Mouse (Mus musculus) erythroid progenitor cell, adult 5-6 weeks (primary cell): Measurements from ENCODE around the gene Repin1. TPM values are rescaled to one million over a fixed set of nuclear protein-coding genes. Genes with fewer than 3 reads are reported as not detected.
"Not testable (repeated sequence)": the region's sequence is repeated elsewhere in the genome, so short reads cannot be mapped to it uniquely, and the experiment has no call there.

Experiments
- ATAC-seq: replicated peaks from 2 replicates; pipeline ENCODE4 v1.8.0; 2016; ENCODE audit warnings: moderate number of reproducible peaks, mild to moderate bottlenecking, moderate TSS enrichment, inconsistent platforms; ENCODE audit not compliant: poor library complexity, low FRiP score, severe bottlenecking
- total RNA-seq, 2 experiments: library from RNA; stranded (forward) in 1 of 2; stranded (reverse) in 1 of 2; fragments of 150-400 nt in 1 of 2; fragments of 186-747, 209-891 nt in 1 of 2; gene quantifications; 2 replicates each; pipeline versions ENCODE4 v1.2.3 to v1.2.4; 2015 to 2017; ENCODE audit warnings: low replicate concordance in 2 of 2

Gene Repin1
- total RNA-seq, 2 experiments from 2014 or later: 1.7 TPM; not detected in 1

- ATAC-seq: no peak
These were observed 21.1 kb downstream of the Repin1 start for GRCm38 (mm10) chr6:48614756-48615155.

GRCm38 (mm10) chr6:48620031-48620430 is 26.3 kb downstream of the Repin1 start:
- ATAC-seq: no peak

GRCm38 (mm10) chr6:48622186-48622843 is 28.6 kb downstream of the Repin1 start:
- ATAC-seq: not testable (repeated sequence)

- ATAC-seq: no peak
These were observed 29.8 kb downstream of the Repin1 start for GRCm38 (mm10) chr6:48623460-48623859.

- no peak for ATAC-seq
These were observed 32.8 kb downstream of the Repin1 start, which contains the start of gene AI854703 for GRCm38 (mm10) chr6:48626464-48626863. TSS of gene AI854703 (plus strand) at chr6:48626764.

- no peak for ATAC-seq
These were observed 33.3 kb downstream of the Repin1 start for GRCm38 (mm10) chr6:48626984-48627383.

- ATAC-seq: no peak
These were observed 33.8 kb downstream of the Repin1 start for GRCm38 (mm10) chr6:48627511-48627924.

- ATAC-seq: no peak
These were observed 34.7 kb downstream of the Repin1 start for GRCm38 (mm10) chr6:48628377-48628776.

- ATAC-seq: no peak
These were observed 35.4 kb downstream of the Repin1 start for GRCm38 (mm10) chr6:48628808-48629660.

GRCm38 (mm10) chr6:48629661-48630034 is 36.0 kb downstream of the Repin1 start:
- no peak for ATAC-seq

- ATAC-seq: no peak
These were observed 37.1 kb downstream of the Repin1 start for GRCm38 (mm10) chr6:48630831-48631230.

GRCm38 (mm10) chr6:48635105-48635504 is 41.4 kb downstream of the Repin1 start:
- ATAC-seq: no peak

GRCm38 (mm10) chr6:48636515-48636914 is 42.8 kb downstream of the Repin1 start:
- no peak for ATAC-seq

GRCm38 (mm10) chr6:48637811-48638500 is 44.3 kb downstream of the Repin1 start:
- no peak for ATAC-seq

GRCm38 (mm10) chr6:48638553-48638952 is 44.9 kb downstream of the Repin1 start:
- no peak for ATAC-seq

- no peak for ATAC-seq
These were observed 47.7 kb downstream of the Repin1 start for GRCm38 (mm10) chr6:48641391-48641790.

GRCm38 (mm10) chr6:48642764-48643292 is 49.1 kb downstream of the Repin1 start:
- no peak for ATAC-seq

- no peak for ATAC-seq
These were observed 52.1 kb downstream of the Repin1 start for GRCm38 (mm10) chr6:48645660-48646308.

GRCm38 (mm10) chr6:48646309-48646690 is 52.6 kb downstream of the Repin1 start:
- no peak for ATAC-seq

- no peak for ATAC-seq
These were observed 53.3 kb downstream of the Repin1 start, which contains the start of gene Gimap8 for GRCm38 (mm10) chr6:48646995-48647394. TSS of gene Gimap8 (plus strand) at chr6:48647234.
